9 mouse cellular contexts compared by ENCODE assay signal in the genomic region with DNA sequence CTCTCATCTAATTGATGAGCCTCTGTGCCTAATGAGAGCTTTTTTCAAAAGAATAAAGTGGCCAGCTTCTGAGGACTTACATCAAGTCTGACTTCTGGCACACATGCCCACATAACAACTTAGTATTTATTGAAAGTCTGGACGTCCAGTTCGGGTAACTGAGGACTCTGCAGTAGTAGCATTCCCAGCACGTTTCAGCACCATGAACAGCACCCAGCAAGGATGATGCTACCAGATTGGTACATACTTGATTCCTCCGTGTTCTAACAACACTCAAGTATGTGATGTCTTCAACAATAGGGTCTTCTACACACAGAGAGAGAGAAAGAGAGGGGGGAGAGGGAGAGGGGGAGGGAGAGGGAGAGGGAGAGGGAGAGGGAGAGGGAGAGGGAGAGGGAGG.
DNase-seq lines count a peak whose midpoint lies in the region; ATAC-seq and TF ChIP-seq lines count a peak whose summit lies in the region.
"Had no signal": no experiment of that assay in that cellular context is flagged by ENCODE, and none has a peak within 500 bp of the region (broad histone marks: within the 10 kb centered on the region; RNA-seq: fewer than 3 reads in every experiment).

No protein-coding gene starts in this region.

- ATAC-seq in limb, embryonic 14.5 days (ENCODE audit: low FRiP score, low read depth) = no peak

- peak; percentile 80 for DNase-seq in heart, embryonic 10.5 days (ENCODE audit: low spot score)
- no peak for DNase-seq in heart, adult 8-10 months (ENCODE audit: low spot score)
- peak; percentile 3 for DNase-seq in lung, postnatal 14 days
- DNase-seq in lung, postnatal 36 days = no peak
- peak; percentile 20 for DNase-seq in adipocyte (ENCODE audit: low spot score)
- peak; percentile 76 for DNase-seq in limb, embryonic 14.5 days (ENCODE audit: low spot score)
- DNase-seq in layer of hippocampus, postnatal 36 days = no peak
- DNase-seq in left cerebral cortex, postnatal 36 days (ENCODE audit: low spot score in 2 of 2) = no peak

- H3K4me1 ChIP-seq in heart, embryonic 10.5 days = no peaks in the 10 kb centered on the region
- H3K4me1 ChIP-seq in limb, embryonic 14.5 days (ENCODE audit: control insufficient read depth, insufficient read depth, low read length) = no peaks in the 10 kb centered on the region

- intact Hi-C loops in left cerebral cortex, postnatal 36 days (cut with DNase I) = no loop called here

- no peaks in the 10 kb centered on the region for H3K36me3 ChIP-seq in heart, embryonic 10.5 days
- H3K36me3 ChIP-seq in limb, embryonic 14.5 days (ENCODE audit: control insufficient read depth, insufficient read depth, low read length) = no peaks in the 10 kb centered on the region

- H3K4me2 ChIP-seq in limb, embryonic 14.5 days (replicated peaks; ENCODE audit: low read depth, low read length, severe bottlenecking) = no peak overlapping the region

- no peak for TF ChIP-seq POLR2A in limb, embryonic 14.5 days (IDR thresholded peaks at IDR 0.05; ENCODE audit: borderline replicate concordance, extremely low read depth, insufficient read depth, insufficient read length)

- WGBS in heart, embryonic 10.5 days = 36% methylated on average over 4 of the region's 4 CpGs
- 21% methylated on average over 4 of the region's 4 CpGs for WGBS in limb, embryonic 14.5 days

- no peak overlapping the region for H3K9ac ChIP-seq in limb, embryonic 14.5 days (ENCODE audit: low read depth, low read length, severe bottlenecking)
- H3K9ac ChIP-seq: liver, embryonic 14.5 days had no signal

- no peak overlapping the region for H3K4me3 ChIP-seq in heart, embryonic 10.5 days
- H3K4me3 ChIP-seq in limb, embryonic 14.5 days (replicated peaks; ENCODE audit: low read length) = no peak overlapping the region

- no peaks in the 10 kb centered on the region for H3K9me3 ChIP-seq in heart, embryonic 10.5 days
- H3K9me3 ChIP-seq in limb, embryonic 14.5 days (ENCODE audit: control insufficient read depth, low read length) = no peaks in the 10 kb centered on the region

- H3K27me3 ChIP-seq in heart, embryonic 10.5 days (ENCODE audit: insufficient read depth, poor library complexity, severe bottlenecking) = no peaks in the 10 kb centered on the region
- no peaks in the 10 kb centered on the region for H3K27me3 ChIP-seq in limb, embryonic 14.5 days (ENCODE audit: control insufficient read depth, insufficient read depth, low read length)

- no peak overlapping the region for H3K27ac ChIP-seq in heart, embryonic 10.5 days
- no peak overlapping the region for H3K27ac ChIP-seq in limb, embryonic 14.5 days (replicated peaks; ENCODE audit: low read depth, low read length)
- H3K27ac ChIP-seq: liver, embryonic 14.5 days had no signal

Comparison
In these comparisons a context has a peak if more than half of its experiments do, and no peak if none do; other contexts are left out.
1. DNase-seq: peak in heart, embryonic 10.5 days (single experiment), lung, postnatal 14 days (single experiment), adipocyte (single experiment) and limb, embryonic 14.5 days (single experiment); none in heart, adult 8-10 months (single experiment), lung, postnatal 36 days (single experiment), layer of hippocampus, postnatal 36 days (0 of 2) and left cerebral cortex, postnatal 36 days (0 of 2).